28 mouse cellular contexts compared by ENCODE assay signal in genomic region chr9:79751846-79752245, GRCm38 (mm10). TPM values are rescaled to one million over a fixed set of nuclear protein-coding genes. Genes with fewer than 3 reads are reported as not detected.
"Had no signal": no experiment of that assay in that cellular context is flagged by ENCODE, and none has a peak within 500 bp of the region (broad histone marks: within the 10 kb centered on the region; RNA-seq: fewer than 3 reads in every experiment).

No protein-coding gene starts in this region.

- H3K9me3 ChIP-seq: heart, embryonic 10.5 days; heart, embryonic 12.5 days; hindbrain, embryonic 10.5 days; hindbrain, embryonic 12.5 days; kidney, embryonic 15.5 days; limb, embryonic 13.5 days; limb, embryonic 15.5 days; liver, embryonic 12.5 days had no signal

- H3K27me3 ChIP-seq: heart, embryonic 12.5 days; hindbrain, embryonic 12.5 days; kidney, embryonic 15.5 days; limb, embryonic 13.5 days; limb, embryonic 15.5 days; liver, embryonic 12.5 days had no signal

- H3K9ac ChIP-seq: heart, embryonic 12.5 days; hindbrain, embryonic 12.5 days; hindbrain, embryonic 14.5 days; kidney, embryonic 15.5 days; limb, embryonic 13.5 days; limb, embryonic 15.5 days; liver, embryonic 12.5 days; liver, embryonic 14.5 days had no signal

- DNase-seq: gastrocnemius, adult 2 months; gastrocnemius, postnatal 10 days; gastrocnemius, postnatal 25 days; heart, adult 18-20 months; heart, postnatal 10 days; heart, postnatal 4 days; kidney, adult 11 months; kidney, adult 2 months; kidney, adult 9 months; kidney, postnatal 14 days; kidney, postnatal 36 days; layer of hippocampus, adult 9-11 months; layer of hippocampus, postnatal 36 days; left cerebral cortex, postnatal 4 days had no signal

- H3K4me1 ChIP-seq: heart, embryonic 10.5 days; heart, embryonic 12.5 days; hindbrain, embryonic 10.5 days; hindbrain, embryonic 12.5 days; kidney, embryonic 15.5 days; limb, embryonic 13.5 days; limb, embryonic 15.5 days; liver, embryonic 12.5 days had no signal

- H3K4me3 ChIP-seq: gastrocnemius, adult 2 months; heart, embryonic 10.5 days; heart, embryonic 12.5 days; hindbrain, embryonic 10.5 days; hindbrain, embryonic 12.5 days; kidney, embryonic 15.5 days; limb, embryonic 13.5 days; limb, embryonic 15.5 days; liver, embryonic 12.5 days had no signal

- ATAC-seq: hindbrain, embryonic 16.5 days; intestine, embryonic 16.5 days; liver, embryonic 12.5 days had no signal

- H3K4me2 ChIP-seq: heart, embryonic 12.5 days; hindbrain, embryonic 12.5 days; hindbrain, embryonic 14.5 days; kidney, embryonic 15.5 days; limb, embryonic 13.5 days; limb, embryonic 15.5 days; liver, embryonic 12.5 days had no signal

- H3K27ac ChIP-seq: gastrocnemius, adult 2 months; heart, embryonic 10.5 days; hindbrain, embryonic 10.5 days; hindbrain, embryonic 12.5 days; hindbrain, embryonic 14.5 days; kidney, embryonic 15.5 days; kidney, postnatal 0 days; limb, embryonic 13.5 days; limb, embryonic 15.5 days; liver, embryonic 12.5 days; liver, embryonic 14.5 days had no signal

RNA-seq across cellular contexts. Expression of gene Col12a1, which starts 33.2 kb away (rescaled TPM):
- total RNA-seq: granulocyte monocyte progenitor cell, adult 5-6 weeks had no signal
